Mouse (Mus musculus) thymus, postnatal 4 days (tissue): Measurements from ENCODE around the gene Abca3.
"Not testable (repeated sequence)": the region's sequence is repeated elsewhere in the genome, so short reads cannot be mapped to it uniquely, and the experiment has no call there.

ENCODE experiments used
- DNase-seq: peaks from one replicate; pipeline ENCODE4 v3.0.0; 2021

Abca3 gene

GRCm38 (mm10) chr17:24388711-24389110 lies 37.0 kb downstream of the Abca3 start:
- DNase-seq: no peak

- DNase-seq: peak; percentile 66
These were observed 38.1 kb downstream of the Abca3 start for GRCm38 (mm10) chr17:24389865-24390264.

- DNase-seq: peak; percentile 55
These were observed 39.4 kb downstream of the Abca3 start for GRCm38 (mm10) chr17:24391149-24391548.

- DNase-seq: no peak
These were observed 41.8 kb downstream of the Abca3 start for GRCm38 (mm10) chr17:24393527-24393926.

- no peak for DNase-seq
These were observed 42.7 kb downstream of the Abca3 start for GRCm38 (mm10) chr17:24394456-24394855.

GRCm38 (mm10) chr17:24402371-24402770 lies 50.6 kb downstream of the Abca3 start:
- no peak for DNase-seq

- DNase-seq: no peak
These were observed 55.5 kb downstream of the Abca3 start for GRCm38 (mm10) chr17:24407116-24407803.

- peak; percentile 61 for DNase-seq
These were observed 61.9 kb downstream of the Abca3 start for GRCm38 (mm10) chr17:24413557-24414211.

- peak; percentile 94 for DNase-seq
These were observed 62.7 kb downstream of the Abca3 start, which contains the start of gene Rnps1 for GRCm38 (mm10) chr17:24414230-24414976. Gene Rnps1, plus strand, starts transcription at chr17:24414565.

- no peak for DNase-seq
These were observed 63.3 kb downstream of the Abca3 start for GRCm38 (mm10) chr17:24415011-24415410.

GRCm38 (mm10) chr17:24416051-24416652 lies 64.4 kb downstream of the Abca3 start:
- DNase-seq: no peak

GRCm38 (mm10) chr17:24423114-24423513 lies 71.4 kb downstream of the Abca3 start:
- no peak for DNase-seq

GRCm38 (mm10) chr17:24424489-24424888 lies 72.7 kb downstream of the Abca3 start:
- DNase-seq: no peak

- DNase-seq: not testable (repeated sequence)
These were observed 73.6 kb downstream of the Abca3 start for GRCm38 (mm10) chr17:24425326-24425725.

- DNase-seq: no peak
These were observed 74.2 kb downstream of the Abca3 start for GRCm38 (mm10) chr17:24425905-24426304.

- DNase-seq: peak; percentile 79
These were observed 74.9 kb downstream of the Abca3 start, which contains the start of gene Eci1 for GRCm38 (mm10) chr17:24426471-24427169. Gene Eci1, plus strand, starts transcription at chr17:24426641.

- DNase-seq: no peak
These were observed 75.4 kb downstream of the Abca3 start for GRCm38 (mm10) chr17:24427170-24427557.

- no peak for DNase-seq
These were observed 77.6 kb downstream of the Abca3 start for GRCm38 (mm10) chr17:24429201-24429983.

GRCm38 (mm10) chr17:24437016-24437415 lies 85.3 kb downstream of the Abca3 start:
- DNase-seq: peak; percentile 36

- no peak for DNase-seq
These were observed 88.6 kb downstream of the Abca3 start for GRCm38 (mm10) chr17:24440377-24440776.

- peak; percentile 48 for DNase-seq
These were observed 89.4 kb downstream of the Abca3 start for GRCm38 (mm10) chr17:24441148-24441547.

- DNase-seq: no peak
These were observed 90.4 kb downstream of the Abca3 start for GRCm38 (mm10) chr17:24442107-24442506.
